Mouse (Mus musculus): ENCODE results near the gene Gm49369. TPM values are rescaled to one million over a fixed set of nuclear protein-coding genes. Genes with fewer than 3 reads are reported as not detected.
"Not testable (repeated sequence)": the region's sequence is repeated elsewhere in the genome, so short reads cannot be mapped to it uniquely, and the experiment has no call there.

Gene Gm49369
- polyA plus RNA-seq, 1 experiment from 2014 or later: 4.4 TPM

DNA sequence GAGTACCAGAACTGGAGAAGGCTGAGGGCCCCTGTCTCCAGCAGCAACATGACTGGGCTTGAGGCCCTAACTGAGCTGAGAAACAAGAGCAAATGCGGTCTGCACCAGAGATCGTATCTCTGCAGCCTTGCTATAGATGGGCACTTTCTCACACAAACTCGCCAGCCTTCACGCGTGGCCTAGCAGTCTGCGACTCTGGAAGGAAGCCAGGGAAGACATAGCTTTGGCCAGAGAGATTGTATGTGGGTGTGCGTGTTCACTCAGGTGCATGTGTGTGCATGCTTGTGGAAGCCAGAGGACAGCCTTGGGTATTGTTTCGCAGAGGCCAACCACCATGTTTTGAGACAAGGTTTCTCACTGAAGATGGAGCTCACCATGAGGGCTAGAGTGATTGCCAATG lies 26.2 kb upstream of the Gm49369 start:
- H3K9me3 ChIP-seq: no peaks in the 10 kb centered on the region
- 95% methylated on average over 8 of the region's 8 CpGs for WGBS
- no peak for ATAC-seq (replicated peaks)

DNA sequence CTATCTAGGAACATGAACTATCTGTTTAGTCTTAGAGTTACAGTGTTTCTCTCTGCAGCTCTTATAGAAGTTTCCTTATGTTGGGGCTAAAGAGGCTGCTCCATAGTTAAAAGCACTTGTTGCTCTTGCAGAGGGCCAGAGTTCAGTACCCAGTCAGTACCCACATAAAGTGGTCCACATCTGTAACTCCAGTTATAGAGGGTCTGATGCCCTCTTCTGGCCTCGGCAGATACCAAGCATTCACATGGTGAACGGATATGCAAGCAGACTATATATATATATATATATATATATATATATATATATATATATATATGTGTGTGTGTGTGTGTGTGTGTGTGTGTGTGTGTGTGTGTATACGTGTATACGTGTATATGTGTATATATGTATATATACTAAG lies 25.5 kb upstream of the Gm49369 start:
- Histone ChIP-seq H3K4me3 (no peak overlapping the region), H3K9me3 (no peaks in the 10 kb centered on the region), H3K27me3 (replicated peaks) (no peaks in the 10 kb centered on the region), H3K27ac (no peak overlapping the region), H3K4me2 (no peak overlapping the region), H3K9ac (no peak overlapping the region), H3K36me3 (replicated peaks) (no peaks in the 10 kb centered on the region), H3K4me1 (no peaks in the 10 kb centered on the region)
- WGBS: 83% methylated on average over 4 of the region's 4 CpGs
- ATAC-seq (replicated peaks): no peak

More for the DNA sequence above, 26.2 kb upstream of the Gm49369 start:
- H3K4me2 ChIP-seq: no peak overlapping the region
- no peak overlapping the region for H3K4me3 ChIP-seq
- no peaks in the 10 kb centered on the region for H3K4me1 ChIP-seq
- no peak overlapping the region for H3K27ac ChIP-seq
- H3K27me3 ChIP-seq (replicated peaks): no peaks in the 10 kb centered on the region
- H3K36me3 ChIP-seq (replicated peaks): no peaks in the 10 kb centered on the region
- no peak overlapping the region for H3K9ac ChIP-seq

DNA sequence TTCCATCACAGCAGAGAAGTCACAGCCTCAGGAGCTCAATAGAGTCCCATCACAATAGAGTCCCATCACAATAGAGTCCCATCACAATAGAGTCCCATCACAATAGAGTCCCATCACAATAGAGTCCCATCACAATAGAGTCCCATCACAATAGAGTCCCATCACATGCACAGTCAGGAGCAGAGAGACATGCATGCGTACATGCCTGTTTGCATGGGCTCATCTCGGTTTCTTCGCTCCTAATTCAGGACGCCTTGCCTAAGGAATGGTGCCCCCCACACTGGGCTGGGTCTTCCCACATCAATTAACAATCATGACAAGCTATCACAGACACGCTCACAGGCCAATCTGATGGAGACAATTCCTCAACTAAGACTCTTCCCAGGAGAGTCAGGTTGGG lies 22.7 kb upstream of the Gm49369 start:
- not testable (repeated sequence) for H3K4me3 ChIP-seq; H3K4me2 ChIP-seq; ATAC-seq (replicated peaks); H3K9me3 ChIP-seq; H3K27ac ChIP-seq; H3K9ac ChIP-seq; H3K4me1 ChIP-seq; H3K36me3 ChIP-seq (replicated peaks); H3K27me3 ChIP-seq (replicated peaks)
- WGBS: 88% methylated on average over 5 of the region's 5 CpGs

DNA sequence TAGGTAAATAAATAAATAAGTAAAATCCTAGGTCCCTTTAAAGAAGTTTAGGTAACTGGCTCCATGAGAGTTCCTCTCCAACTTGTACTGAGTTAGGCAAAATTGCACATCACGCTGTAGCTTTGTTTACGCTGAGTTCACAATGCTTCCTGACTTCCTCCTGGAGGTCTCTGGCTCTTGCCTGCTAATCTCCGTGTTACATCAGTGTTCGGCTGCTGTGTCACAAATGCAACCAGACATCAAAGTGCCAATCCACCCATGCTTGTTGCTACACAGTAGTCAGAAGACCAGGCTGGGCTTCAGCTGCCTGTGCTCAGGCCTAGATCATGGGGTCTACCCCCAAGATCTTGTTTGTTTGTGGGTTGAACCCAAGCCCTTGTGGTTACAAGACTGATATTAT lies 21.1 kb upstream of the Gm49369 start:
- Histone ChIP-seq H3K36me3 (replicated peaks) (no peaks in the 10 kb centered on the region), H3K4me2 (no peak overlapping the region), H3K4me1 (no peaks in the 10 kb centered on the region), H3K27me3 (replicated peaks) (no peaks in the 10 kb centered on the region), H3K4me3 (no peak overlapping the region), H3K9me3 (no peaks in the 10 kb centered on the region), H3K27ac (no peak overlapping the region), H3K9ac (no peak overlapping the region)
- WGBS: 75% methylated on average over 4 of the region's 4 CpGs
- no peak for ATAC-seq (replicated peaks)

DNA sequence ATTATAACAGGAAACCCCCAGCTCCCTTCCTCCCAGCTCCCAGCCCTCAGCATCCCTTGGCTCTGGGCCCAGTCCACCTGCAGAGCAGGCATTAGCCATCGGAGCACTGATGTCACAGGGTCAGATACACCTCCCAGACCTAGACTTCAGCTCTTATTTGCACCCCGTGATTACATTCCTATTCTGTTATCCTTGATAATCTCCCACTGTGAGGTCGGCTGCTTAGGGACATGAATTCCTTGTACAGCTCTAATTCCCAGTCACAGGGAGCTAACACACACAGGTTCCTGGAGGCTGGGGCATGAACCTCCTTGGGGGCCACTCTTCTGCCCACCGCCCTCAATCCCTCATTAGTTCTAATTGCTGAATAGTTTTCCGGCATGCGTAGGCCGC lies 18.3 kb upstream of the Gm49369 start:
- no peak overlapping the region for H3K4me3 ChIP-seq
- H3K9ac ChIP-seq: no peak overlapping the region
- H3K36me3 ChIP-seq (replicated peaks): no peaks in the 10 kb centered on the region
- no peak for ATAC-seq (replicated peaks)
- H3K27me3 ChIP-seq (replicated peaks): no peaks in the 10 kb centered on the region
- no peaks in the 10 kb centered on the region for H3K4me1 ChIP-seq
- H3K4me2 ChIP-seq: no peak overlapping the region
- no peaks in the 10 kb centered on the region for H3K9me3 ChIP-seq
- H3K27ac ChIP-seq: no peak overlapping the region
- WGBS: 31% methylated on average over 7 of the region's 7 CpGs

DNA sequence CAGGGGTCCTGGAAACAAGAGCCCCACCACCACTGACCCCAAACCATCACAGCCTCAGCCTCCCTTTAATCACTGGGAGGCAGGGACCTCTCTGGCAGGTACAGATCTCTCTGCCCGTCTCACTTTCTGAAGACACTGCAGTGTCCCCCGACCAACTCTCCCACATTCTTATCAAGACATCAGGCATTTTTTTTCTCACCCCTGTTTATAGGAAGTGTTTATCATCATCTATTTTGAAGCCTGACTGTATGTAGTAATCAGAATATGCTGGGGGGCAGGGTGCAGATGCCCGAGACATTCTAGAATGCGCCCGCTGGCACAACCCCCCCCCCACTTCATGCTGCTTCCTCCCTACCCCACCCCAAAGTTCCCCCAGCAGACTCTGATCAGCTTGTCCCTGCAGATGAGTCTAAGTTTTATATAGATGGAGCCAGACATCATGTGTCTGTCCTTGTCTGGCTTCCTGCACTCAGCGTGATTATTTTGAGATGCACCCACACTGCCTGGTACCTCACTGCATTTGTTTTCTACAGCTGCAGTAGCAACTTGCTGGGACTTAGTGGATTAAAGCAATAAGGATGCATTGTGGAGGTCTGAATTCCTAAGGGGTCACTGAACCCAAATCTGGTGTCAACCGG lies 17.8 kb upstream of the Gm49369 start:
- Histone ChIP-seq H3K4me3 (no peak overlapping the region), H3K4me1 (no peaks in the 10 kb centered on the region), H3K9me3 (no peaks in the 10 kb centered on the region), H3K36me3 (replicated peaks) (no peaks in the 10 kb centered on the region), H3K27me3 (replicated peaks) (no peaks in the 10 kb centered on the region), H3K9ac (no peak overlapping the region), H3K4me2 (no peak overlapping the region), H3K27ac (no peak overlapping the region)
- WGBS: 58% methylated on average over 7 of the region's 7 CpGs
- ATAC-seq (replicated peaks): no peak

DNA sequence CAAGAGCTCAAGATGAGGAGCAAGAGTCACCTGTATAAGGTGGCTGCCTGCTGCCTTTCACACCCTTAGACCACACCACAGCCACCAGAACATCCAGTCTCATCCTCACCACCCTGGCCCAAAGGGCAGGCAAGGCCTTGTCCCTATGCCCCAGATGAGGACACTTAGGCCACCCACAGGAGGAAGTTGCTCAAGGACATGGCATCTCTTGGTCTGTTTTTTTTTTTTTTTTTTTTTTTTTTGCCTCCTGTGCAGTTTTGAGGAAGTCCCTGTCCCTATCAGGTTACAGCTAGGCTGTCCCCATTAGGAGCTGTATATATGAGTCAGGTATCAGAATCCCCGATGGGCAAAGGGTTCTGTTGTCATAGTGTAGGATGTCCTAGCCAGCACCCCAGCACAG lies 16.8 kb upstream of the Gm49369 start:
- no peak for ATAC-seq (replicated peaks)
- WGBS: 83% methylated on average over 1 of the region's 1 CpGs

DNA sequence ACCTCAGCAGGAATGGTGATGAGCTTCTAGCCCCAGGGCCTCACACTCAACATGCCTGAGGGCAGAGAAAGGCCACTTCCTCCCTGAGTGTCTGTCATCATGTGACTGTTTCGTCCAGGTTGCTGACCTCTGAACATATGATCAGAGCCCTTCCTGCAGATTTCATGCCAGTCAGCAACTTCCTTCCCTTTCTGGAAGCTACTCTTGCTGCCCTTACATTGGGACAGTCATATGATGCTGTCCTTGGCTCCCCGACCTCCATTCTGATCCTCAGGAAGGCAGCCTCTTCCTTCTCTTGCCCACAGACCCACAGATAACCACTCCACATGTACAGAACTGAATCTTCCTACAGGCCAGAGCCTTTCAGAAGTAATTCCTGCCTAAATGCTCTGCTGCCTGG lies 15.6 kb upstream of the Gm49369 start:
- H3K4me1 ChIP-seq: no peaks in the 10 kb centered on the region
- no peaks in the 10 kb centered on the region for H3K36me3 ChIP-seq (replicated peaks)
- no peak overlapping the region for H3K9ac ChIP-seq
- H3K4me3 ChIP-seq: no peak overlapping the region
- no peak overlapping the region for H3K27ac ChIP-seq
- H3K9me3 ChIP-seq: no peaks in the 10 kb centered on the region
- no peaks in the 10 kb centered on the region for H3K27me3 ChIP-seq (replicated peaks)
- no peak overlapping the region for H3K4me2 ChIP-seq
- no peak for ATAC-seq (replicated peaks)
- WGBS: 59% methylated on average over 2 of the region's 2 CpGs

More for the DNA sequence above, 16.8 kb upstream of the Gm49369 start:
- H3K4me3 ChIP-seq: no peak overlapping the region
- no peaks in the 10 kb centered on the region for H3K9me3 ChIP-seq
- H3K36me3 ChIP-seq (replicated peaks): no peaks in the 10 kb centered on the region
- H3K9ac ChIP-seq: no peak overlapping the region
- H3K4me1 ChIP-seq: no peaks in the 10 kb centered on the region
- H3K4me2 ChIP-seq: no peak overlapping the region
- H3K27me3 ChIP-seq (replicated peaks): no peaks in the 10 kb centered on the region
- no peak overlapping the region for H3K27ac ChIP-seq

DNA sequence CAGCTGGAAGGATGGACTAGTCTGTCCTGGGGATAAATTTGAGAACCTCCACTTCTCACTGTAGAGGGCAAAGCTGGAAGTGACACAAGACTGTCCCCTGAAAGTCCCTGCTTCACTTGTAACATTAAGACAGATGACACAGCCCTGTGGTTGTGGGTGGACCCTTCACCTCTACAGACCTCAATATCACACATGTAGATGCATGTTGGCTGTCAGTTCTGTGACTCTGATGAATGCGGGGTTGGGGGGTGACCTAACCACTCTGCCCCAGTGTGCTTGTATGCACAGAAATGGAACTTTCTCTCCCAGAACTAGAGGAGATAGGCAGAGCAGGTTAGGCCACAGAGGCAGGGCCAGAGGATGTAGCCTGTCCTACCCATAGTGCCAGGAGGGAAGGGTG lies 14.1 kb upstream of the Gm49369 start:
- 98% methylated on average over 1 of the region's 1 CpGs for WGBS

DNA sequence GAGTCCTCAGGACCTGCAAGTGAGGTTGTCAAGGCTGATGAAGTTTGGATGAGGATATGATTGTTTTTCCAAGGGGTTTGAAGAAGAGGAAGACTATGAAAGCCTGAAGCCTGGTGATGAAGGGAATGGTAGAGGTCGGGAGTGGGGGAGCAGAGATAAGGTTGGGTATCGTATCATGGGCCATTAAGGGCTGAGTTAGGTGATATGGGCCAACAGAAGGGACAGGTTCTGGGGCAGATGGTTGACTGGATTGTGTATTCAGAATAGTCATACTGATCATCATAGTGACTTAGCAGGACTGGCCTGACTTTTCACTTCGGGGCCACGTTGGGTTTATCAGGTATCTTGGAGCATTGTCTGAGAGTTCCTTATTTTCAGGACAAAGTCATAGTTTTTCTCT lies 13.0 kb upstream of the Gm49369 start:
- Histone ChIP-seq H3K9ac (no peak overlapping the region), H3K36me3 (replicated peaks) (no peaks in the 10 kb centered on the region), H3K27ac (no peak overlapping the region), H3K4me2 (no peak overlapping the region), H3K27me3 (replicated peaks) (no peaks in the 10 kb centered on the region), H3K4me3 (no peak overlapping the region), H3K9me3 (no peaks in the 10 kb centered on the region), H3K4me1 (no peaks in the 10 kb centered on the region)
- ATAC-seq (replicated peaks): no peak
- WGBS: 85% methylated on average over 4 of the region's 4 CpGs

More for the DNA sequence above, 14.1 kb upstream of the Gm49369 start:
- H3K4me1 ChIP-seq: no peaks in the 10 kb centered on the region
- no peak overlapping the region for H3K4me2 ChIP-seq
- H3K36me3 ChIP-seq (replicated peaks): no peaks in the 10 kb centered on the region
- no peak overlapping the region for H3K9ac ChIP-seq
- H3K27ac ChIP-seq: no peak overlapping the region
- no peak for ATAC-seq (replicated peaks)
- H3K27me3 ChIP-seq (replicated peaks): no peaks in the 10 kb centered on the region
- H3K9me3 ChIP-seq: no peaks in the 10 kb centered on the region
- H3K4me3 ChIP-seq: no peak overlapping the region

DNA sequence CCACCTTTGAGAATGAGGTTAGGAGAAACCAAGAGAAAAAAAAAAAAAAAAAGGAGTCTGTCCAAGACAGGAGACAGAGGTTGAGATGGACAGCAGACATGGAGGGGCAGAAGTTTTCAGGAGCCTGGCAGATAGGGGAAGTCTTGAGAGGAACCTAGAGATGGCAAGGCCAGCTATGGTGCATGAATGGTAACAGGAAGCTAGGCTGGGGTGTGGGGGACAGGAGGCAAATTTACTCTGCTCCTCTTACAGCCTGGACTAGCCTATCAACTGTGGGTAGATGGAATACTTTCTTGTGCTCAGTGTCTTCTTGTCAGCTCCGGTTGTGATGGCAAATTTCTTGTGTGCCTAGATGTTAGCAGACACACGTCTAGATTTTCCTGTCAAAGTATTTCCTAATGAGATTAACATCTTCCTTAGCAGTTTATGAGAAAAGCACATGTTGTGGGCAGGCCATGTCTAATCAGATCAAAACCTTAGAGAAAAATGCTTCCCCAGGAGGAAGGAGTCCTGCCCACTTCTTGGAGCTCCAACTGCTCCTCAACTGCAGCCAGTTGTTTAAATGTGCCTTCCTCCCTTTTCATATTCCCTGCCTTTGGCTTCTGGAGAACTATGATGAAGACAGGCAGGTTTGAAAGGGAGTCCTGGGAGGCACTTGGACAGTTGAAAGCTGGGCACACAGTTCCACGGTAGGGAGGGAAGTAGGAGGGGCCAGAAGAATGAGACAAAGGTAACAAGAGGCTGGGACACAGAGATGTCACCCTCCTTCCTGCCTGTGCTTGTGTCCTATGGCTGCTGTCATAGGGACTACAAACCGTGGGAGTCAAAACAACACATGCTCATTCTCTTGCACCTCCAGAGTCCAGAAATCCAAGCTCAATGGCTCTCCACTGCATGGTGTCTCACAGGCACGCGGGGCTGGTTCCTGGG lies 12.1 kb upstream of the Gm49369 start:
- H3K36me3 ChIP-seq (replicated peaks): no peaks in the 10 kb centered on the region
- no peak overlapping the region for H3K27ac ChIP-seq
- no peak overlapping the region for H3K4me2 ChIP-seq
- no peak for ATAC-seq (replicated peaks)
- no peaks in the 10 kb centered on the region for H3K4me1 ChIP-seq
- WGBS: 70% methylated on average over 6 of the region's 6 CpGs
- H3K4me3 ChIP-seq: no peak overlapping the region
- no peaks in the 10 kb centered on the region for H3K27me3 ChIP-seq (replicated peaks)
- no peak overlapping the region for H3K9ac ChIP-seq
- no peaks in the 10 kb centered on the region for H3K9me3 ChIP-seq

DNA sequence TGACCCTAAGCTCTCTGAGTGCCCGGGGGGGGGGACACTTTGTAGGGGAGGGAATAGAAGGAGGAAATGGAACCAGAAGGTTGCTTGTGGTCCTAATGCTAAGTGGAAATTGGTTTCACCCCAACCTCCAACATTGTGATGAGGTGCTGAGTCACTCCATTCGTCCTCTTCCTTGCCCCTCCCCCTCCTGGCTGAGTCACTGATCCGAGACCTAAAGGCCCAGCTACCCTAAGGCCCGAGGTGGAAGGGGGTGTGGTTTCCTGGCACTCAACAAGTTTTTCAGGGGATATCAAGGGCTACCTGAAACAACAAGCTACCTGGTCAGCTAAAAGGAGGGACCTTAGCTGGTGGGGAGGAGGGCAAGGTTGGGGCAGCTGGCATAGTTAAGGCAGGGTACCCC lies 10.7 kb upstream of the Gm49369 start:
- no peak overlapping the region for H3K27ac ChIP-seq
- H3K4me2 ChIP-seq: no peak overlapping the region
- ATAC-seq (replicated peaks): no peak
- H3K9ac ChIP-seq: no peak overlapping the region
- H3K9me3 ChIP-seq: no peaks in the 10 kb centered on the region
- no peaks in the 10 kb centered on the region for H3K36me3 ChIP-seq (replicated peaks)
- 21% methylated on average over 4 of the region's 4 CpGs for WGBS
- H3K27me3 ChIP-seq (replicated peaks): no peaks in the 10 kb centered on the region
- no peak overlapping the region for H3K4me3 ChIP-seq
- H3K4me1 ChIP-seq: no peaks in the 10 kb centered on the region; the same call in 1 of the 2 replicates

DNA sequence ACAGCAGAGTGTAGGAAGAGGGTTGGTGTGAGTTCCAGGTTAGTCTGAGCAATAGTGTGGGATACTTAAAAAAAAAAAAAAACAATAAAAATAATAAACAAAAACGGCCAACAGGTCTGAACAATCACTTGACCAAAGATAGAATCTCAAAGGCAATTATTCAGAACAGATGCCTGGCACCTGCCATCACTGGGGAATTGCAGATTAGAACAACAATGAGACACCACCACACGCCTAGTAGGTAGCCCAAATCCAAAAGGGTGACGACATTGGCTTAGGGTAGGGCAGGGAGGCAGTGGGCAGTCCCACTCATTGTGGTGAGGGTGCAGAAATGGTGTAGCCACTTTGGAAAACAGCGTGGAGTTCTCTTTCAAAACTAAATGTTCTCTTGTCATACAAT lies 9.1 kb upstream of the Gm49369 start:
- no peaks in the 10 kb centered on the region for H3K9me3 ChIP-seq
- ATAC-seq (replicated peaks): no peak
- H3K36me3 ChIP-seq (replicated peaks): no peaks in the 10 kb centered on the region
- no peaks in the 10 kb centered on the region for H3K27me3 ChIP-seq (replicated peaks)
- H3K4me1 ChIP-seq: peaks cover 8% of the 10 kb centered on the region
- no peak overlapping the region for H3K4me2 ChIP-seq
- H3K4me3 ChIP-seq: no peak overlapping the region
- 60% methylated on average over 4 of the region's 4 CpGs for WGBS
- H3K27ac ChIP-seq: no peak overlapping the region
- H3K9ac ChIP-seq: no peak overlapping the region

All from midbrain, embryonic 15.5 days (tissue).